ENCODE assay signal across 22 mouse cellular contexts in genomic region chr6:117407953-117408352, GRCm38 (mm10).
A peak's percentile ranks its signal among the peaks of the same experiment; 100 is the strongest.
DNase-seq lines count a peak whose midpoint lies in the region; ATAC-seq lines count a peak whose summit lies in the region.
"Had no signal": no experiment of that assay in that cellular context is flagged by ENCODE, and none has a peak within 500 bp of the region (broad histone marks: within the 10 kb centered on the region; RNA-seq: fewer than 3 reads in every experiment).

No protein-coding gene starts in this region.

- no peaks in the 10 kb centered on the region for H3K27me3 ChIP-seq in kidney, embryonic 16.5 days (ENCODE audit: insufficient read depth, low read length)
- no peaks in the 10 kb centered on the region for H3K27me3 ChIP-seq in embryonic facial prominence, embryonic 14.5 days (replicated peaks; ENCODE audit: control insufficient read depth, insufficient read depth, low read length)
- H3K27me3 ChIP-seq in limb, embryonic 10.5 days (ENCODE audit: low read depth, poor library complexity, severe bottlenecking): peaks cover 41% of the 10 kb centered on the region
- H3K27me3 ChIP-seq in neural tube, embryonic 11.5 days (ENCODE audit: control insufficient read depth, insufficient read depth, low read length): peaks cover 32% of the 10 kb centered on the region
- H3K27me3 ChIP-seq: embryonic facial prominence, embryonic 13.5 days; forebrain, embryonic 15.5 days; megakaryocyte, embryonic 14.5 days; midbrain, embryonic 15.5 days; stomach, embryonic 15.5 days had no signal

- H3K4me3 ChIP-seq in kidney, embryonic 16.5 days (ENCODE audit: low read length): no peak overlapping the region
- no peak overlapping the region for H3K4me3 ChIP-seq in embryonic facial prominence, embryonic 14.5 days (ENCODE audit: low read depth, low read length)
- H3K4me3 ChIP-seq in limb, embryonic 10.5 days: 0 out of 2 replicates have a peak overlapping the region, but pooled peaks have one; percentile 15
- no peak overlapping the region for H3K4me3 ChIP-seq in neural tube, embryonic 11.5 days (ENCODE audit: low read depth, low read length)
- H3K4me3 ChIP-seq: embryonic facial prominence, embryonic 13.5 days; forebrain, embryonic 15.5 days; left cerebral cortex, adult 2 months; megakaryocyte, embryonic 14.5 days; midbrain, embryonic 15.5 days; stomach, embryonic 15.5 days had no signal

- ATAC-seq in kidney, embryonic 16.5 days (ENCODE audit: low FRiP score, low TSS enrichment): peak; percentile 47; the same call in 1 of the 2 replicates
- no peak for ATAC-seq in embryonic facial prominence, embryonic 14.5 days (ENCODE audit: low read depth)
- ATAC-seq in neural tube, embryonic 11.5 days (ENCODE audit: insufficient read depth, low FRiP score, low TSS enrichment): no peak
- ATAC-seq: forebrain, embryonic 15.5 days; hindbrain, embryonic 16.5 days; midbrain, embryonic 15.5 days had no signal

- no peaks in the 10 kb centered on the region for H3K36me3 ChIP-seq in kidney, embryonic 16.5 days (ENCODE audit: insufficient read depth, low read length)
- no peaks in the 10 kb centered on the region for H3K36me3 ChIP-seq in embryonic facial prominence, embryonic 14.5 days (ENCODE audit: control insufficient read depth, insufficient read depth, low read length)
- H3K36me3 ChIP-seq in limb, embryonic 10.5 days: no peaks in the 10 kb centered on the region
- no peaks in the 10 kb centered on the region for H3K36me3 ChIP-seq in neural tube, embryonic 11.5 days (ENCODE audit: control insufficient read depth, insufficient read depth, low read length)
- H3K36me3 ChIP-seq: embryonic facial prominence, embryonic 13.5 days; forebrain, embryonic 15.5 days; midbrain, embryonic 15.5 days; stomach, embryonic 15.5 days had no signal

- no peaks in the 10 kb centered on the region for H3K9me3 ChIP-seq in kidney, embryonic 16.5 days (ENCODE audit: low read length)
- H3K9me3 ChIP-seq in embryonic facial prominence, embryonic 14.5 days (ENCODE audit: control insufficient read depth, low read length): no peaks in the 10 kb centered on the region
- H3K9me3 ChIP-seq in limb, embryonic 10.5 days (replicated peaks): no peaks in the 10 kb centered on the region
- no peaks in the 10 kb centered on the region for H3K9me3 ChIP-seq in neural tube, embryonic 11.5 days (ENCODE audit: control insufficient read depth, low read length)
- H3K9me3 ChIP-seq: embryonic facial prominence, embryonic 13.5 days; forebrain, embryonic 15.5 days; midbrain, embryonic 15.5 days; stomach, embryonic 15.5 days had no signal

- peaks cover 35% of the 10 kb centered on the region for H3K4me1 ChIP-seq in kidney, embryonic 16.5 days (ENCODE audit: insufficient read depth, low read length)
- peaks cover 7% of the 10 kb centered on the region for H3K4me1 ChIP-seq in embryonic facial prominence, embryonic 14.5 days (ENCODE audit: control insufficient read depth, insufficient read depth, low read length)
- peaks cover 44% of the 10 kb centered on the region for H3K4me1 ChIP-seq in limb, embryonic 10.5 days
- H3K4me1 ChIP-seq in neural tube, embryonic 11.5 days (ENCODE audit: control insufficient read depth, insufficient read depth, low read length): peaks cover 14% of the 10 kb centered on the region
- H3K4me1 ChIP-seq: megakaryocyte, embryonic 14.5 days; stomach, embryonic 15.5 days had no signal

- H3K9ac ChIP-seq in kidney, embryonic 16.5 days (replicated peaks; ENCODE audit: low read length): no peak overlapping the region
- no peak overlapping the region for H3K9ac ChIP-seq in embryonic facial prominence, embryonic 14.5 days (ENCODE audit: low read depth, low read length)
- no peak overlapping the region for H3K9ac ChIP-seq in neural tube, embryonic 11.5 days (ENCODE audit: low read length)
- H3K9ac ChIP-seq: embryonic facial prominence, embryonic 13.5 days; forebrain, embryonic 15.5 days; midbrain, embryonic 15.5 days; stomach, embryonic 15.5 days had no signal

- H3K4me2 ChIP-seq in kidney, embryonic 16.5 days (replicated peaks; ENCODE audit: low read depth, low read length): peak overlapping the region; percentile 25
- no peak overlapping the region for H3K4me2 ChIP-seq in embryonic facial prominence, embryonic 14.5 days (ENCODE audit: low read depth, low read length)
- no peak overlapping the region for H3K4me2 ChIP-seq in neural tube, embryonic 11.5 days (ENCODE audit: low read depth)
- H3K4me2 ChIP-seq: embryonic facial prominence, embryonic 13.5 days; forebrain, embryonic 15.5 days; heart, embryonic 11.5 days; midbrain, embryonic 15.5 days; stomach, embryonic 15.5 days had no signal

- WGBS in kidney, embryonic 16.5 days: 19% methylated on average over 5 of the region's 5 CpGs
- 67% methylated on average over 5 of the region's 5 CpGs for WGBS in embryonic facial prominence, embryonic 14.5 days
- WGBS in limb, embryonic 10.5 days: 66% methylated on average over 5 of the region's 5 CpGs
- 71% methylated on average over 5 of the region's 5 CpGs for WGBS in neural tube, embryonic 11.5 days

- peak overlapping the region; percentile 14 for H3K27ac ChIP-seq in kidney, embryonic 16.5 days (ENCODE audit: low read length)
- H3K27ac ChIP-seq in embryonic facial prominence, embryonic 14.5 days (replicated peaks; ENCODE audit: low read depth, low read length): no peak overlapping the region
- peak overlapping the region; percentile 86 for H3K27ac ChIP-seq in limb, embryonic 10.5 days
- 0 out of 2 replicates have a peak overlapping the region, but pooled peaks have one; percentile 28 for H3K27ac ChIP-seq in neural tube, embryonic 11.5 days (ENCODE audit: low read depth, low read length)
- H3K27ac ChIP-seq: embryonic facial prominence, embryonic 13.5 days; forebrain, embryonic 15.5 days; left cerebral cortex, adult 2 months; midbrain, embryonic 15.5 days; stomach, embryonic 15.5 days had no signal

- no peak for DNase-seq in kidney, postnatal 4 days
- DNase-seq in embryonic facial prominence, embryonic 14.5 days (ENCODE audit: low spot score): peak; percentile 27
- DNase-seq in limb, embryonic 10.5 days (ENCODE audit: low spot score): peak; percentile 46
- DNase-seq in neural tube, embryonic 11.5 days (ENCODE audit: low spot score): no peak
- DNase-seq in retina, postnatal 1 day: no peak
- DNase-seq in right cerebral cortex, postnatal 14 days: no peak
- DNase-seq: adrenal gland, adult 2 months; gastrocnemius, postnatal 36 days; left cerebral cortex, postnatal 4 days; lung, adult 2 months; right cerebral cortex, postnatal 25 days; thymus, adult 18-20 months; thymus, postnatal 4 days had no signal

Comparison
In these comparisons a context has a peak if more than half of its experiments do, and no peak if none do; other contexts are left out.
1. DNase-seq: peak in embryonic facial prominence, embryonic 14.5 days (single experiment) and limb, embryonic 10.5 days (single experiment); none in kidney, postnatal 4 days (0 of 2), neural tube, embryonic 11.5 days (single experiment), retina, postnatal 1 day (single experiment) and right cerebral cortex, postnatal 14 days (single experiment).